Mouse (Mus musculus): Measurements from ENCODE around the gene Angptl1.

- no peak for TF ChIP-seq E2F4 (IDR thresholded peaks at IDR 0.05; ENCODE audit: insufficient read depth)
- no peak for TF ChIP-seq MAX (IDR thresholded peaks at IDR 0.05; ENCODE audit: low read depth)
- no peak for TF ChIP-seq USF1 (IDR thresholded peaks at IDR 0.05; ENCODE audit: low read depth)
- TF ChIP-seq POLR2A (IDR thresholded peaks at IDR 0.05; ENCODE audit: insufficient read length, low read depth) = no peak
- TF ChIP-seq POLR2AphosphoS2 (IDR thresholded peaks at IDR 0.05; ENCODE audit: insufficient read length, low read depth) = no peak
- TF ChIP-seq MYOD1 (IDR thresholded peaks at IDR 0.05; ENCODE audit: control insufficient read depth in 1 of 3, insufficient read length in 2 of 3, low read depth in 2 of 3) = no peak
- no peak for TF ChIP-seq CEBPB (IDR thresholded peaks at IDR 0.05; ENCODE audit: insufficient read depth, poor library complexity, severe bottlenecking)
- no peak for TF ChIP-seq MYOG (IDR thresholded peaks at IDR 0.05; ENCODE audit: control insufficient read depth in 1 of 3, insufficient read depth in 1 of 3, insufficient read length in 2 of 3, low read depth in 2 of 3)
These were observed 19.1 kb upstream of the Angptl1 start for GRCm38 (mm10) chr1:156819236-156819635.
